Mouse (Mus musculus): ENCODE measurements at regions not wholly inside any gene's neighbourhood (a gene's known extent, or its start where the extent isn't known, plus 50 kb on each side); places are given as distances from the start of the nearest gene placed in this dataset.

- no peak for DNase-seq
These were observed 104.1 kb downstream of the Cstad start for GRCm38 (mm10) chr2:30698758-30699535.

- DNase-seq, result no peak
These were observed 103.0 kb downstream of the Cstad start for GRCm38 (mm10) chr2:30697851-30698250.

- DNase-seq, result no peak
These were observed 101.1 kb downstream of the Cstad start for GRCm38 (mm10) chr2:30695771-30696456.

GRCm38 (mm10) chr2:30695041-30695440 lies 100.2 kb downstream of the Cstad start:
- DNase-seq, result no peak

GRCm38 (mm10) chr2:30693206-30694035 lies 98.6 kb downstream of the Cstad start:
- peak; percentile 84 to 90 for DNase-seq

GRCm38 (mm10) chr2:30692561-30693205 lies 97.8 kb downstream of the Cstad start:
- DNase-seq, result peak; percentile 67 to 82

- DNase-seq, result peak; percentile 89 to 95
These were observed 97.2 kb downstream of the Cstad start for GRCm38 (mm10) chr2:30691857-30692560.

- DNase-seq, result peak; percentile 66 to 72
These were observed 96.4 kb downstream of the Cstad start for GRCm38 (mm10) chr2:30690925-30691856.

GRCm38 (mm10) chr2:30690307-30690706 lies 95.5 kb downstream of the Cstad start:
- DNase-seq, result peak; percentile 85 to 90

- DNase-seq, result no peak
These were observed 93.6 kb downstream of the Cstad start for GRCm38 (mm10) chr2:30688402-30688801.

GRCm38 (mm10) chr2:30687121-30687551 lies 92.3 kb downstream of the Cstad start:
- peak; percentile 74 to 86 for DNase-seq

- DNase-seq, result no peak
These were observed 91.5 kb downstream of the Cstad start for GRCm38 (mm10) chr2:30686359-30686758.

GRCm38 (mm10) chr2:30685137-30685860 lies 90.5 kb downstream of the Cstad start:
- DNase-seq, result peak in 1 of 2 experiments; percentile 63

- DNase-seq, result no peak
These were observed 89.6 kb downstream of the Cstad start for GRCm38 (mm10) chr2:30684461-30684860.

GRCm38 (mm10) chr2:30682146-30682825 lies 87.4 kb downstream of the Cstad start:
- DNase-seq, result no peak

GRCm38 (mm10) chr2:30681642-30682041 lies 86.8 kb downstream of the Cstad start:
- peak in 1 of 2 experiments; percentile 75 for DNase-seq

- DNase-seq, result no peak
These were observed 84.2 kb downstream of the Cstad start for GRCm38 (mm10) chr2:30679041-30679440.

GRCm38 (mm10) chr2:30677498-30677897 lies 82.7 kb downstream of the Cstad start:
- no peak for DNase-seq

- peak; percentile 72 to 88 for DNase-seq
These were observed 82.1 kb downstream of the Cstad start for GRCm38 (mm10) chr2:30676833-30677459.
